Mouse (Mus musculus): ENCODE results near the gene Araf.
"Not testable (repeated sequence)": the region's sequence is repeated elsewhere in the genome, so short reads cannot be mapped to it uniquely, and the experiment has no call there.

GRCm38 (mm10) chrX:20804301-20804700 lies 6.7 kb downstream of the Araf start:
- TF ChIP-seq POLR2A (IDR thresholded peaks at IDR 0.05; ENCODE audit: low read depth, low read length); CTCF (conservative IDR thresholded peaks at IDR 0.05; ENCODE audit: insufficient read depth, insufficient read length, low read depth, low read length): not testable (repeated sequence)
